Mouse (Mus musculus) embryonic facial prominence, embryonic 10.5 days (tissue): ENCODE results near the gene Slc38a11. TPM values are rescaled to one million over a fixed set of nuclear protein-coding genes. Genes with fewer than 3 reads are reported as not detected.

ENCODE experiments used
- DNase-seq: peaks from one replicate; pipeline ENCODE4 v3.0.0-alpha.2; 2017; ENCODE audit warnings: low spot score
- H3K27ac ChIP-seq: fragments of 300-500 bp; sonication (generic); replicated peaks from 2 replicates; pipeline ENCODE4 v1.5.1; 2016; ENCODE audit warnings: mild to moderate bottlenecking
- H3K27me3 ChIP-seq: fragments of 300-500 bp; sonication (generic); replicated peaks from 2 replicates; pipeline ENCODE4 v1.6.1; 2016; ENCODE audit warnings: low read depth, mild to moderate bottlenecking; ENCODE audit not compliant: poor library complexity, severe bottlenecking
- H3K36me3 ChIP-seq: fragments of 300-500 bp; sonication (generic); replicated peaks from 2 replicates; pipeline ENCODE4 v1.6.1; 2016; ENCODE audit warnings: mild to moderate bottlenecking, moderate library complexity
- H3K4me1 ChIP-seq: fragments of 300-500 bp; sonication (generic); 2 replicates; pipeline ENCODE4 v1.6.1; 2016
- H3K4me3 ChIP-seq: fragments of 300-500 bp; sonication (generic); 2 replicates; pipeline ENCODE4 v1.5.1; 2016; ENCODE audit warnings: mild to moderate bottlenecking, moderate library complexity
- H3K9me3 ChIP-seq: fragments of 300-500 bp; sonication (generic); 2 replicates; pipeline ENCODE4 v1.6.1; 2016; ENCODE audit warnings: mild to moderate bottlenecking
- WGBS: fragments of 180-500 bp; shearing (Covaris S2); methylation state at CpG from one replicate; pipeline ENCODE4 v1.1.7; 2016; 5-methylcytosine and 5-hydroxymethylcytosine counted together
- polyA plus RNA-seq: library from polyadenylated mRNA; unstranded; fragments of >200 nt; fragmentation: Nextera tagmentation; extraction: Ambion mirVana; gene quantifications from 2 replicates; pipeline ENCODE4 v1.2.1, GENCODE M21; 2016

Gene Slc38a11
- polyA plus RNA-seq, 1 experiment from 2014 or later, result 0.42 TPM

DNA sequence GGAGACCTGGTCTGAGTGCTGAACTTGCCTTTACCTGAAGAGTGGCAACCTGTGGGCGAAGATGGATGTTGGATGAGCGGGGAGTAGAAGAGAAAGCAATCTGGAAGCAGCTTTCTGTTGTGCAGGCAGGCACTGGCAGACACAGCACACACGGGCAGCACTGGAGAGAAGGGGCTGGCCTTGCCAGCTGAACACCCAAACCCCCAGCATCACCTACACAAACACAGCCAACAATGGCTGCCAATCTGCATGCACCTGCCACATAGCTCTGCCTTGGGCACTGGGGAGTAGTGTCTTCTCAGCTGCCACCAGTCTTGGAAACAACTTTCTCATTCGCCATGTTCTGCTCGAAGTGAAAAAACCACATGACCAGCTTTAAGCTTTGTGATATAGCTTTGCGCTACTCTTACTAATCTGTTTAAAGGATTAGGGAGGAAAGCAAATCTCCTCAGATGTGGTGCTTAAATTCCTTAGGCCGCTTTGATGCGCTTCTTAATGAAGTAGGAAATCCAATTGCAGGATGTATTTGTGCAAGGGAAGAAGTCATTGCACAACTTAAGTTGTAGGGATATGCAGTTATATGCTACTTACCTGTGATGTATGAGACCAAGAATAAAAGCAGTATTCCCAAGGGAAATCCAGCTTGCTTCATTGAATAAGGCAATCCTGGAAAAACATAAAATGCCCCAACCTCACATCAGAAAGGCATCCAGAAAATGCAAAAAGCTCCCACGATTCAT is 2.9 kb downstream of the Slc38a11 start:
- no peak for DNase-seq
- peaks cover 6% of the 10 kb centered on the region for H3K4me1 ChIP-seq
- H3K27me3 ChIP-seq, result peaks cover 21% of the 10 kb centered on the region
- H3K36me3 ChIP-seq, result no peaks in the 10 kb centered on the region
- no peak overlapping the region for H3K27ac ChIP-seq
- 71% methylated on average over 9 of the region's 9 CpGs for WGBS
- no peaks in the 10 kb centered on the region for H3K9me3 ChIP-seq
- no peak overlapping the region for H3K4me3 ChIP-seq

DNA sequence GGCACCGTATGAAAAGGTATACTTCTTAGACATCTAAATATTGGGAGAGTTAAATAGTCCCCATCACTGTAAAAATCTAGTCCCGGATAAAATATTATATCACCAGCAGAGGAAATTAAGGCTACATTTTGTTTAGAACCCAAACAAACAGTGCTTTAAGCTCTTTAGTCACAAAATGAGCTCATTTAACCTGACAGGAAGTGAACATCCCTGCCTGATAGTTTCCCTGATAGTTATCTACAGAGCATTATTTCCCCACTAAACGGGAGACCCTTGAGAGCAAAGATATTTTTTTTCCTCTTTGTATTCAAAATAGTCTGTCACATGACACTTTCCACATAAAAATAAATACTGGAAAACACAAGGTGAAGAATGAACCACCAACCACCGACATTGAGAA is 16.5 kb downstream of the Slc38a11 start:
- WGBS, result 60% methylated on average over 4 of the region's 4 CpGs
- H3K4me3 ChIP-seq, result no peak overlapping the region
- H3K27ac ChIP-seq, result no peak overlapping the region
- peaks cover 8% of the 10 kb centered on the region for H3K4me1 ChIP-seq
- no peaks in the 10 kb centered on the region for H3K27me3 ChIP-seq
- no peak for DNase-seq
- no peaks in the 10 kb centered on the region for H3K9me3 ChIP-seq
- no peaks in the 10 kb centered on the region for H3K36me3 ChIP-seq

DNA sequence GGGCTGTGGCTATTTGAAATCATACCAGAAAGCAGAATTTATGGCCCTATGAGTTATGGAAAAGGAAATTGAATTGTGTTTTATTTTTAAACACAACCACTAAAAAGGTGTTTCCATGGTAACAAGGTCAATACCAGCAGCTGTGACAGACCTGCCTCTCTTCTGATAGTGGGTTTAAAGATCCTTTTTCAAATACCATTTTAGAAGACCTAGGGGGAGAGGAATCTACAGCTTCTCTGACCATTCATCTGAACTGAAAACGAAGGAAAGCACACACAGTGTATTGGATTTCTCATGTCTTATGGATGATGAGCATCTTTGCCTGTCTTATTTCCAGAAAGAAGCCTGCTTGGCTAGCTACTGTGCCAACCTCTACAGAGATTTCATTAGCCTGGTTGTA is 16.9 kb downstream of the Slc38a11 start:
- Histone ChIP-seq H3K27me3 (no peaks in the 10 kb centered on the region), H3K4me3 (no peak overlapping the region), H3K36me3 (no peaks in the 10 kb centered on the region), H3K4me1 (peaks cover 12% of the 10 kb centered on the region), H3K9me3 (no peaks in the 10 kb centered on the region), H3K27ac (no peak overlapping the region)
- no peak for DNase-seq
- WGBS, result 70% methylated on average over 1 of the region's 1 CpGs

DNA sequence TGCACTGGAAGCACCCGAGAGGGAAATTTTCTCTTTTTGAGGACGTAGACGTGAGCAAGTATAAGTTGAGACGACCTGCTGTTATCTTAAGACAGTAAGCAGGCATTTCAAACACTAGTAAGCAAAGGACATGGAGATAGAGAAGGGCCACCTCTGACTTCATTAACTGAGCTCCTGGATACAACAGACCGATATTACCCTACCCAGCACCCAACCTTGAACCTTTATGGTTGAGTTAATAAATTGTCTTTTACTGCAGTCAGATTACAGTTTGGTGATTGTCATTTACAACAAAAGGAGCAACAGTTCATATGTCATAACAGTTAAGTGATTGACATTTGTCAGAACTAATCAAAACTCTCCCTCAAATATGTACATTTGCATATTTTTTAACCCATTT is 17.8 kb downstream of the Slc38a11 start:
- H3K27me3 ChIP-seq, result no peaks in the 10 kb centered on the region

DNA sequence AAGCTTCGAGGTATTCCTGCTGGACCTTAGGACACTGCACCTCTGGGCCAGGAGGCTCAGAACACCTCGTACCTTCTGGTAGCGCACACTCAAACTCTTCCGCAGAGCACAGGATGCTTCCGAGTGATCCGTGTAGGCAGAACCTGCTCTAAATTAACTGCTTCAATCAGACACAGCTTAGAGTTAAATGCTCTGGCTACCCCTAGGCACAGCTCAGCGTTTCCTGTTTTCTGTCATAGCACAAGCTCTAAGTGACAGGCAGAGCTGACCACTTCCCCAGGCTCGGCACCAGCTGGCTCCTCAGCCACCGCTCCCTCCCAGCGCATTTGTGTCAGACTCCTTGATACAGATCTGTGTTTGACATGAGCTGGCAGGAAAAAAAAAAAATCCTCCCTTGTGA is 21.8 kb downstream of the Slc38a11 start:
- WGBS, result 44% methylated on average over 10 of the region's 10 CpGs
- no peaks in the 10 kb centered on the region for H3K9me3 ChIP-seq
- H3K4me3 ChIP-seq, result no peak overlapping the region
- no peak overlapping the region for H3K27ac ChIP-seq
- DNase-seq, result peak; percentile 75
- peaks cover 17% of the 10 kb centered on the region for H3K4me1 ChIP-seq
- H3K27me3 ChIP-seq, result no peaks in the 10 kb centered on the region
- no peaks in the 10 kb centered on the region for H3K36me3 ChIP-seq

More for the DNA sequence above, 17.8 kb downstream of the Slc38a11 start:
- 89% methylated on average over 5 of the region's 5 CpGs for WGBS
- H3K4me3 ChIP-seq, result no peak overlapping the region
- H3K9me3 ChIP-seq, result no peaks in the 10 kb centered on the region
- peaks cover 14% of the 10 kb centered on the region for H3K4me1 ChIP-seq
- H3K36me3 ChIP-seq, result no peaks in the 10 kb centered on the region
- DNase-seq, result no peak
- no peak overlapping the region for H3K27ac ChIP-seq

DNA sequence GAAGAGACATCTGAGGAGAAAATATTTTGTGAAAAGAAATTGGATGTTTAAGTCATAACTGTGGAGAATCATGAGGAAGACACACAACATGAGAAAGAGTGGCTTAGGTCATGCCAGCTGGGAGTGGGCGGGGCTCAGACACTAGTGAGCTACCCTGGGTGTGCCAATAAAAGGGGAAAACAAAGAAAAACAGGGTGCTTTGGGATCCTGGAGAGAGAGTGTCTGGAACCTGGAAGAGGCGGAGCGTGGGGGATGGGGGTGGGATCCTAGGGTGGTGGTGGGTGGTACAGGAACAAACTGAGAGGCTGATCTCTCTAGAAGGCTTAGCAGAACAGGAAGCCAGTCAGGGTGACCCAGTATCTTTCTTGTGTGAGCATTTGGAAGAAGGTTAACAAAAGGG is 23.0 kb downstream of the Slc38a11 start:
- 77% methylated on average over 3 of the region's 3 CpGs for WGBS
- DNase-seq, result no peak
- no peak overlapping the region for H3K4me3 ChIP-seq
- no peaks in the 10 kb centered on the region for H3K36me3 ChIP-seq
- no peak overlapping the region; the same call in 1 of the 2 replicates for H3K27ac ChIP-seq
- no peaks in the 10 kb centered on the region for H3K9me3 ChIP-seq
- H3K4me1 ChIP-seq, result peaks cover 17% of the 10 kb centered on the region
- no peaks in the 10 kb centered on the region for H3K27me3 ChIP-seq

DNA sequence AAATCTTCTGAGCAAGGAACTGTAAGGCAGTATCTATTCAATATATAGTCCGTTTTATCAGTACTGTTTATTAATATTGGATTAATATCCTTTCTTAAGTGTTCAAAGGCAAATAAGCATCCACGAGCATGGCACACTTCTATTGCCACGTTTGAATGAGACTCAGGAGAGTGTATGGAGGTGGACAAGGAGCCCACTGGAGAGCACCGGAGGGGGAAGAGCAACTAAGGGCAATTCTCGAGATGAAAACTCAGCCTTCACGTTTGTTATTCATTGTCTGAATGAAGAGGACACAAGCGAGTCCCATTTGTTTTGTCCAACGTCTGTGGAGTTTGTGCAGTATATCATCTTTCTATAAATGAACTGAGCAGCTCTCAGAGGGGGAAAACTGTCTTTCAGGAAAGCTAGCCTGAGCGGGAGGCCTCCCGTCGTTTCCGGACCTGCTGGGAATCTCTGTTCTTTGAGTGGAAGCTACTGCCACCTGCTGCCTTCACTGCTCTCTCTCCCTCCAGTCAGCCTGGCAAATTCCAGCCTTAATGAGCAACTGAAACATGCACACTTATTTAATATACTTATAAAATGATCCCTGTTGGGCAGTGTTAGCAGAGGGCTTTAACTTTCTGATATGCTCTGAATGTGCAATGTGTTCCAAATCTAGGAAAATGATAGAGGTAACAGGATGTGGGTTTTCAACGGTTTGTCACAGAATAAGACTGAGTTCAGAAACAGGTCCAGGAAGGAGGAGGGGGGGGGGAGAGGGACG is 26.3 kb downstream of the Slc38a11 start:
- 22% methylated on average over 13 of the region's 14 CpGs for WGBS
- peak; percentile 51 for DNase-seq
- H3K27me3 ChIP-seq, result no peaks in the 10 kb centered on the region
- no peak overlapping the region for H3K27ac ChIP-seq
- H3K4me3 ChIP-seq, result no peak overlapping the region
- no peaks in the 10 kb centered on the region for H3K36me3 ChIP-seq
- H3K9me3 ChIP-seq, result no peaks in the 10 kb centered on the region
- peaks cover 17% of the 10 kb centered on the region for H3K4me1 ChIP-seq

DNA sequence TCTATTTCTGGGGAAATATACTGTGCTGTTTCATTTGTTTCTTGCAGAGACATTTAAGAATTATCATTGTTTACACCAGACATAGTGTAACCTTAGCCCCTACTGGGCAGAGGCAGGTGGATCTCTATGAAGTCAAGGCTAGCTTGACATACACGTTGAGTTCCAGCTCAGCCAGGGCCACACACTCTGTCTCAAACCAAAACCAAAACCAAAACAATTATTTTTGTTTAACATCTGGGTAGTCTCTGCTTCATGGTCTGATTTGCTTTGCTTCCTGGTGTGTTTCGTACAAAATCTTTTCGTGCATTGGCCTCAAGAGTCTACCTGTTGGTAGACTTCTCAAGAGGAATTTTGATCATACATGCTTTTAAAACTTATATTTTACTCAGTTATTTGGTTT is 27.2 kb downstream of the Slc38a11 start:
- no peak for DNase-seq
- Histone ChIP-seq H3K9me3 (no peaks in the 10 kb centered on the region), H3K4me1 (peaks cover 12% of the 10 kb centered on the region), H3K4me3 (no peak overlapping the region), H3K27ac (no peak overlapping the region), H3K36me3 (no peaks in the 10 kb centered on the region), H3K27me3 (no peaks in the 10 kb centered on the region)
- 92% methylated on average over 3 of the region's 3 CpGs for WGBS

DNA sequence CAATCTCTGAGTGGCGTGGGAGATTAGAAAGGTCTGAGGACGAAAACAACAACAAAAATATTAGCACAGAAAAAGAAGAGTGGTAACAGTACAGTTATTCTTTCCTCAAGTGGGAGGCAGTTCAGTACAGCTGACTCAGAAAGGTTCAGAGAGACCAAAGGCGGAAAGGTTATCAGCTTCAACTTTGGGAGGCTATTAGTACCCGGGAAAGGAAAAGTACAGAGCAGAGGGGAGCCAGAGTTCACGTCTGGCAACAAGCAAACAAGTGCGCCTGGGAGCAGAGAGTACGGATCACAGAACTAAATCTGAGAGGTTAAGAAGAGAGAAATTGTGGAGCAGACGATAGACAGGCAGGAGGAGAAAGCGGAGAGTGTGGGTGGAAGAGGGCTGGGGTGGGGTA is 29.7 kb downstream of the Slc38a11 start:
- Histone ChIP-seq H3K36me3 (no peaks in the 10 kb centered on the region), H3K27me3 (no peaks in the 10 kb centered on the region), H3K9me3 (no peaks in the 10 kb centered on the region), H3K4me3 (no peak overlapping the region), H3K4me1 (peaks cover 8% of the 10 kb centered on the region), H3K27ac (no peak overlapping the region)
- DNase-seq, result no peak
- WGBS, result 79% methylated on average over 9 of the region's 9 CpGs

DNA sequence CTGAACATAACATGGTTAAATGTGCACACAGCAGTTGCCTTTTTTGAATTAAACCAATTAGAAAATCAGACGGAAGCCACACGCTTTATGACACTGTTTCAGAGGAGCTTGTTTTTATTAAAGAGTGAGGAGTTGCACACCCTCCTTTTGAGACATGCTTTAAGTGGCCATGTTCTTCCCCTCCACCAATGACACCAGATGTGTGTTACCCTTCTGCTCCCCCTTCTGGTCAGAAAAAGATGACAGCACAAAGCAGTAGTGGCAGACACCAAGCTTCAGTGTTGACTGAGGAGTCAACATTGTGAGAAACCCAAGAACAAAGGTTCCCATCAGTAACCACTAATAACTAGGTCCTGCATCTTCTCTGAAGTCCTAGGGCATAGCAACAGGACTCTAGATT is 32.5 kb downstream of the Slc38a11 start:
- Histone ChIP-seq H3K4me1 (no peaks in the 10 kb centered on the region), H3K27me3 (no peaks in the 10 kb centered on the region), H3K36me3 (no peaks in the 10 kb centered on the region), H3K27ac (no peak overlapping the region), H3K4me3 (no peak overlapping the region), H3K9me3 (no peaks in the 10 kb centered on the region)
- WGBS, result 76% methylated on average over 2 of the region's 2 CpGs
- peak; percentile 35 for DNase-seq

DNA sequence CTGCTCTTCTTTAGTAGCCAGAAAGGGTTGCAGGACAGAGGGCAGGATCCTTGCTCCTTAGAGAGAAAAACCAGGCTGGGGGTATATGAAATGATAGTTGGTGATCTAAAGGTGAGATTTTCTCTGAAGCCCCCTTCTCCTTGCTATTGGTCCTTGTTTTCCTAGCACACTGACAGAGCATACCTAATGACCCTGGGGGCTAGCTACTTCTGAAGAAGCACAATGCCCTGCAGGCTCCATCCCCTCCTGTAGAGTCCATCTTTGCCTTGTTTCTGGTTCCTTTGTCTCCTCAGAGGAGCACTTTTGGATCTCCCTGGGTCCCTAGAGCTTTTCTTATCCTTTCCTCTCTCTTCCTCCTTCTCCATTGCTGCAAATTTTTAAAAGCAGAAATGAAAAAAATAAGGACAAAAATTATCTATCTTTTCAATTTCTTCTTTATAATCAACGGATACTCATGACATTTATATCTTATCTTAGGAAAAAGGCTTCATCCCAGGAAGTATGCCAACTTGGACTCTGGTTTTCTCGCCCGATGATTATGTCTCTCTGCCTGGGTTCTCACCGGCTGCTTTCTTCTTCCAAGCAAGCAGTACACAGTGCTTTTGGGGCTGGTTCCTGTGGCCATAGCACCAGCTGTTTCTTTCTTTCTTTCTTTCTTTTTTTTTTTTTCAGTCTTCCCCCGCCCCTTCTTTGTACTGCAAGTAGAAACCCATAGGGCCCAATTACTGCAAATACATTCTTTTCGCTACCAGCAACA is 41.7 kb downstream of the Slc38a11 start:
- Histone ChIP-seq H3K9me3 (no peaks in the 10 kb centered on the region), H3K4me1 (0 out of 2 replicates have a peak, but pooled peaks cover 3% of the 10 kb centered on the region), H3K36me3 (no peaks in the 10 kb centered on the region), H3K27me3 (no peaks in the 10 kb centered on the region), H3K27ac (no peak overlapping the region), H3K4me3 (no peak overlapping the region)
- 68% methylated on average over 6 of the region's 6 CpGs for WGBS
- DNase-seq, result no peak

DNA sequence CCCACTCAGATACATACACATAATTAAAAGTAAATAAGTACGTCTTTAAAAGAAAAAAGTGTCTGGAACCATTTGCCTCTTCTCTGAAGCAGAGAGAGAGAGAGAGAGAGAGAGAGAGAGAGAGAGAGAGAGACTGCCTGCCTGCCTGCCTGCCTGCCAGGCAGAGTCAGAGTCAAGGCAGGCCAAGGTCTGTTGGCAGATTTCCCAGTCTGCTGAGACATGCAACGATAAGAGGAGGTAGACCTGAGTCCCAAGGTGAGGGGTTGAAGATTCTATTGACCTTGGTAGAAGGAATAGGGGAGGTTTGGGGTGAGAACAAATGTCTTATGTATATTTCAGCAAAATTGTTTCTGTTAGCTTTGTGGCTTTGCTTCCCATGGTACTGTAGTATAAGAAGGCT is 42.9 kb downstream of the Slc38a11 start:
- H3K36me3 ChIP-seq, result no peaks in the 10 kb centered on the region
- 0 out of 2 replicates have a peak, but pooled peaks cover 3% of the 10 kb centered on the region for H3K4me1 ChIP-seq
- no peak for DNase-seq
- 86% methylated on average over 2 of the region's 2 CpGs for WGBS
- H3K4me3 ChIP-seq, result no peak overlapping the region
- H3K9me3 ChIP-seq, result no peaks in the 10 kb centered on the region
- H3K27ac ChIP-seq, result no peak overlapping the region
- H3K27me3 ChIP-seq, result no peaks in the 10 kb centered on the region
